Mouse (Mus musculus) midbrain, postnatal 0 days (tissue): ENCODE measurements at regions not wholly inside any gene's neighbourhood (a gene's known extent, or its start where the extent isn't known, plus 50 kb on each side); places are given as distances from the start of the nearest gene placed in this dataset.

ENCODE experiments used
- ATAC-seq: fragments of 200-750 bp; cut with Nextera tagmentation; 2 replicates; pipeline ENCODE4 v1.8.0; 2017; ENCODE audit warnings: moderate number of reproducible peaks, mild to moderate bottlenecking, moderate TSS enrichment, moderate library complexity; ENCODE audit not compliant: low FRiP score
- DNase-seq: peaks from one replicate; pipeline ENCODE4 v3.0.0-alpha.2; 2015; ENCODE audit warnings: low spot score
- H3K27ac ChIP-seq: fragments of 300-500 bp; sonication (generic); 2 replicates; pipeline ENCODE4 v1.5.1; 2014; ENCODE audit warnings: low read depth, mild to moderate bottlenecking, low read length, mixed read lengths
- H3K27me3 ChIP-seq: fragments of 300-500 bp; sonication (generic); 2 replicates; pipeline ENCODE4 v1.6.1; 2014; ENCODE audit warnings: low read length, control low read depth, mixed read lengths; ENCODE audit not compliant: insufficient read depth
- H3K36me3 ChIP-seq: fragments of 300-500 bp; sonication (generic); 2 replicates; pipeline ENCODE4 v1.6.1; 2014; ENCODE audit warnings: low read length, control low read depth, mixed read lengths; ENCODE audit not compliant: insufficient read depth
- H3K4me1 ChIP-seq: fragments of 300-500 bp; sonication (generic); 2 replicates; pipeline ENCODE4 v1.6.1; 2014; ENCODE audit warnings: mild to moderate bottlenecking, control low read depth, antibody characterized with exemption, low read length, mixed read lengths; ENCODE audit not compliant: insufficient read depth
- H3K4me2 ChIP-seq: fragments of 300-500 bp; sonication (generic); 2 replicates; pipeline ENCODE4 v1.6.1; 2014; ENCODE audit warnings: low read depth, mild to moderate bottlenecking, low read length, mixed read lengths; ENCODE audit not compliant: poor library complexity, severe bottlenecking
- H3K4me3 ChIP-seq: fragments of 300-500 bp; sonication (generic); 2 replicates; pipeline ENCODE4 v1.5.1; 2014; ENCODE audit warnings: low read depth, mild to moderate bottlenecking, low read length, moderate library complexity
- H3K9ac ChIP-seq: fragments of 300-500 bp; sonication (generic); replicated peaks from 2 replicates; pipeline ENCODE4 v1.6.1; 2014; ENCODE audit warnings: mild to moderate bottlenecking, low read length, moderate library complexity, mixed read lengths; ENCODE audit not compliant: poor library complexity, severe bottlenecking
- H3K9me3 ChIP-seq: fragments of 300-500 bp; sonication (generic); 2 replicates; pipeline ENCODE4 v1.6.1; 2016; ENCODE audit warnings: low read length, control low read depth
- CTCF ChIP-seq: IDR thresholded peaks from 2 replicates; pipeline ENCODE4 v1.5.1; 2016; ENCODE audit warnings: antibody characterized with exemption, mild to moderate bottlenecking
- WGBS: fragments of 180-500 bp; shearing (Covaris S2); extraction: QIAGEN DNeasy Blood & Tissue Kit; methylation state at CpG from one replicate; pipeline ENCODE4 v1.1.7; 2014; 5-methylcytosine and 5-hydroxymethylcytosine counted together

DNA sequence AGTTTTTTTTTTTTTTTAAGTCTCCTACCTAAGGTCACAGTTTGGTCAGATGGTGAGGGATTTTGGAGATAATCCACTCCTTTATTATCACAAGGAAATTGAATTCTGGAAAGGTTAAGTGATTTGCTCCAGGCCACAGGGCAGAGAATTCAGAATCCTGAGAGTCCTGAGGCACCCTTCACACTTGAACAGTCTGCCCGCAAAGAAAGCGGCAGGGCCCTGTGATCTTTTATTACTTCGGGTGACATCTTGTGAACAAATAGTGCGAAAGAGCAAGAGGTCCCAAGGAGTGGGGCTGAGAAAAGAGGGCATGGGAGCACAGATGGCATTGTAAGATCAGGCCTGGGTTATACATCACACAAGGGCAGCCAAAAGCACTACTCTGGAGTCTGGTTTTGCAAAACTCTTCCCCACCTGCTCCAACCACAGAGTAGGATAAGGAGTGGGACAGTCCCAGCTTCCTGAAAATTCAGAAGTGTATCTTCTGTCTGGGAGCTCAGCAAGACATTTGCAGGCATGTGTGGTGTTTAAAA is 150.5 kb upstream of the Wdr11 start:
- Histone ChIP-seq H3K27me3 (no peaks in the 10 kb centered on the region), H3K36me3 (no peaks in the 10 kb centered on the region), H3K9ac (no peak overlapping the region), H3K27ac (no peak overlapping the region), H3K4me3 (no peak overlapping the region), H3K9me3 (no peaks in the 10 kb centered on the region), H3K4me1 (no peaks in the 10 kb centered on the region), H3K4me2 (no peak overlapping the region)
- no peak for DNase-seq
- no peak for TF ChIP-seq CTCF
- WGBS = 40% methylated on average over 4 of the region's 4 CpGs
- ATAC-seq = no peak

DNA sequence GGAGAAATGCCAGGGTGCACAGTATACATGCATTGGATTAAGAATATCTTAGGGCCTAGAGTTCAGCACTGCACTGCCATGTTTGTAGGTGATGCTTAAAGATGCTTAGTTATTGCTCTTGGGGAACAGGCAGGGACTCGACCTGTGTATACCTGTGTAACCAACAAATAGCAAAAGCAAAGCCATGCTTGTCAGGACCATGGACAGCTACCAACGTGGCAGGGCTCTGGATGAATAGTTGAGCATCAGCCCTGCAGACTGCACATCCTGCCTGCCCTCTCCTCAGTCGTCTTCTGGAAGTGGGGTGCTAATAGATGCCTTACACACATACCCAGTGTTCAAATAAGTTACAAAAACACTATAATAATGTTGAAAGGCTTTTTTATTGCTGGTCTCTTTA is 122.2 kb upstream of the Wdr11 start:
- no peaks in the 10 kb centered on the region for H3K9me3 ChIP-seq
- WGBS = 11% methylated on average over 3 of the region's 3 CpGs
- H3K27ac ChIP-seq = no peak overlapping the region
- no peak for DNase-seq
- no peak overlapping the region for H3K4me3 ChIP-seq
- no peak for ATAC-seq
- H3K4me1 ChIP-seq = no peaks in the 10 kb centered on the region
- H3K4me2 ChIP-seq = no peak overlapping the region
- no peaks in the 10 kb centered on the region for H3K27me3 ChIP-seq
- TF ChIP-seq CTCF = no peak
- H3K9ac ChIP-seq = no peak overlapping the region
- no peaks in the 10 kb centered on the region for H3K36me3 ChIP-seq

DNA sequence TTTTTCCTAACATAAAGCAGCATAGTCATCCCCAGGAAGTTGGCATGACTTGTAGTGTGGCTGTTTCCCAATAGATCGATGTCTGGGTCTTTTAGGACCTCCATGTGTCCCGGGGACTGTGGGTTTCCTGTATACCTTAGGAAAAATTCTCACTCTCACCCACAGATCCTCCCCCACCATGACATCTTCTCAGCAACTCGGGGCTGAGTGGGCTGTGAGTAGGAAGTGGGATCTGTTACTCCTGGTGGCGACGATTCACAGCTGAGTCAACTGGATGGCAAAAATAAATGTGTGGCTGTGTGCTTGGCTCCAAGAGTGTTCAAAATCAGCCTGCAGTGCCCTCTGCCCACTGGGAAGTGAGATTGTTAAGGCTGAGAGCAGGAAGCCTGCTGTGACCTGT is 107.9 kb upstream of the Wdr11 start:
- Histone ChIP-seq H3K4me2 (no peak overlapping the region), H3K4me3 (no peak overlapping the region), H3K27ac (no peak overlapping the region), H3K4me1 (no peaks in the 10 kb centered on the region), H3K27me3 (no peaks in the 10 kb centered on the region), H3K36me3 (no peaks in the 10 kb centered on the region), H3K9ac (no peak overlapping the region), H3K9me3 (no peaks in the 10 kb centered on the region)
- ATAC-seq (no peak), DNase-seq (no peak)
- TF ChIP-seq CTCF = no peak
- WGBS = 94% methylated on average over 5 of the region's 5 CpGs

GRCm38 (mm10) chr7:129506894-129507293 is 84.8 kb upstream of the Wdr11 start:
- H3K27ac ChIP-seq = no peak overlapping the region
- no peaks in the 10 kb centered on the region for H3K4me1 ChIP-seq
- H3K9me3 ChIP-seq = no peaks in the 10 kb centered on the region
- DNase-seq (peak; percentile 91), ATAC-seq (no peak)
- TF ChIP-seq CTCF = peak; percentile 91
- no peak overlapping the region for H3K4me2 ChIP-seq
- no peaks in the 10 kb centered on the region for H3K36me3 ChIP-seq
- WGBS = 13% methylated on average over 2 of the region's 2 CpGs
- no peaks in the 10 kb centered on the region for H3K27me3 ChIP-seq
- no peak overlapping the region for H3K9ac ChIP-seq
- no peak overlapping the region for H3K4me3 ChIP-seq

DNA sequence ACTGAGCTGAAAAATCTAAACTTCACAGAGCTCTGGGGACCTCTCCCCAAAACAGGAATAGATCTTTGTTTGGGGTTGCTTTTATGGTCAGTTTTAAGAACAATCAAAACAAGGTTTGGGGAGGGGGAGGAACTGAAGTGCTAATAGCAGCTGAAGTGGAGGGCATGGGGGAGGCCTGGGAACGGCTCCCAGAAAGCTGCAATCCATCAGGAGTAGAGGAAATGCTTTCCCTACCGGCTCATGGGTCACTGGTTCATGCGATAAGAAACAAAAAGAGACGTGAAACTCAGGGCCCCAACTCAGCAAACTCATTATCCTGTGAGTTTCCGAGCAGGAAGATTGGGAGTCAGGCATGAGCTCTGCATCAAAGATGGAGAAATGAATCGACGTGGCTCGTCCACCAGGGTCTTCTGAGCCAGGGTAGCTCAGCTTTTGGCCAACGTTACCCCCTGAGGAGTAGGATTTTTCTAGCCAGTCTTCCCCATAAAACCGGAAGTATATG is 82.0 kb upstream of the Wdr11 start:
- Histone ChIP-seq H3K27ac (no peak overlapping the region), H3K36me3 (no peaks in the 10 kb centered on the region), H3K27me3 (no peaks in the 10 kb centered on the region), H3K9me3 (no peaks in the 10 kb centered on the region), H3K4me2 (no peak overlapping the region), H3K9ac (no peak overlapping the region), H3K4me3 (no peak overlapping the region), H3K4me1 (no peaks in the 10 kb centered on the region)
- ATAC-seq = no peak
- WGBS = 75% methylated on average over 10 of the region's 10 CpGs
- TF ChIP-seq CTCF = no peak
- DNase-seq = no peak

GRCm38 (mm10) chr7:129514619-129515018 is 77.0 kb upstream of the Wdr11 start:
- no peak overlapping the region for H3K4me2 ChIP-seq
- no peak for ATAC-seq
- H3K9ac ChIP-seq = no peak overlapping the region
- no peaks in the 10 kb centered on the region for H3K4me1 ChIP-seq
- no peak for DNase-seq
- H3K4me3 ChIP-seq = no peak overlapping the region
- no peaks in the 10 kb centered on the region for H3K36me3 ChIP-seq
- TF ChIP-seq CTCF = no peak
- H3K27me3 ChIP-seq = no peaks in the 10 kb centered on the region
- 70% methylated on average over 7 of the region's 7 CpGs for WGBS
- no peak overlapping the region for H3K27ac ChIP-seq
- H3K9me3 ChIP-seq = no peaks in the 10 kb centered on the region
